Mouse (Mus musculus): ENCODE results near the gene Med16. TPM values are rescaled to one million over a fixed set of nuclear protein-coding genes. Genes with fewer than 3 reads are reported as not detected.

Gene Med16
- polyA plus RNA-seq, 1 experiment from 2014 or later: 70.0 TPM

DNA sequence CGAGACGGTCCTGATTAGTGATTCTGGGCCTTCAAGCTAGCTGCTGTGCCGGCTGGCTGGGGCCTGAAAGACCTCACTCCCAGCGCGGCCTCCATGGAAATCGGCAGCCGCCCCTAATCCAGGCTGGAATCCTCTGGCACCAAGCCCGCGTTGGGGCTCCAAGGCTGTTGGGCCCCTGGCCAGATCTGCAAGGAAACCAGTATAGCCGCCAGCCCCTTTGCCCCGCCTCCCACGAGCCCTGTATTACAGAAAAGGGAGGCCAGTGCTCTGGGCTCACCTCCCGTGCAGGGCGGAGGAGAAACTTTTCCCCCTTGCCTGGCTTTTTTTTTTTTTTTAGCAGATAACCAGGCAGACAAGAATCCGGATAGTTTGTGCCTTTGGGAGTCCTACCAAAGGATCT is 55.3 kb downstream of the Med16 start:
- Histone ChIP-seq H3K4me2 (replicated peaks) (peak overlapping the region; percentile 72), H3K27me3 (no peaks in the 10 kb centered on the region), H3K9ac (peak overlapping the region; percentile 62), H3K4me3 (peak overlapping the region; percentile 98), H3K4me1 (peaks cover 58% of the 10 kb centered on the region), H3K36me3 (peaks cover 17% of the 10 kb centered on the region), H3K27ac (peak overlapping the region; percentile 99), H3K9me3 (replicated peaks) (no peaks in the 10 kb centered on the region)
- WGBS: 0% methylated on average over 15 of the region's 15 CpGs
- ATAC-seq (ENCODE audit: low FRiP score): peak; percentile 32

DNA sequence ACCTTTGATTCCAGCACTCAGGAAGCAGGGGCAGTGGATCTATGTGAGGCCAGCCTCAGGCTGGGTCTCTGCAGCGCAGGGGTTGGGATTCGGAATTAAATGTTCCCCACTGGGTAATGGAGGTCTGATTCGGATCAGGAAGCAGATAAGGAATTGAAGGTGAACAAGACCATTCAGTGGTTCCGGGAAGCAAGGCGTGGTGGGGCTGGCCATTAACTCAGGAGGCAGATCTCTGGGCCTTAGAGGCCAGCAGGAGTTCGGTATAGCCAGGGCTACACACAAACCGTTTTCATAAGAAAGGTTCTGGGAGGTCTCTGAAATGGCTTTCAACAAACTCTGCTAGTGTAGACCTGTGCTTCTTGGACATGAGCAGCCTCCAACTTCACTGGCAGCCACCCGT is 55.9 kb downstream of the Med16 start:
- WGBS: 25% methylated on average over 8 of the region's 8 CpGs
- H3K9me3 ChIP-seq (replicated peaks): no peaks in the 10 kb centered on the region
- peaks cover 52% of the 10 kb centered on the region for H3K4me1 ChIP-seq
- peak overlapping the region; percentile 98 for H3K4me3 ChIP-seq
- ATAC-seq (ENCODE audit: low FRiP score): no peak
- peak overlapping the region; percentile 62 for H3K9ac ChIP-seq
- H3K36me3 ChIP-seq: peaks cover 12% of the 10 kb centered on the region
- no peaks in the 10 kb centered on the region for H3K27me3 ChIP-seq
- peak overlapping the region; percentile 72 for H3K4me2 ChIP-seq (replicated peaks)
- peak overlapping the region; percentile 99 for H3K27ac ChIP-seq

DNA sequence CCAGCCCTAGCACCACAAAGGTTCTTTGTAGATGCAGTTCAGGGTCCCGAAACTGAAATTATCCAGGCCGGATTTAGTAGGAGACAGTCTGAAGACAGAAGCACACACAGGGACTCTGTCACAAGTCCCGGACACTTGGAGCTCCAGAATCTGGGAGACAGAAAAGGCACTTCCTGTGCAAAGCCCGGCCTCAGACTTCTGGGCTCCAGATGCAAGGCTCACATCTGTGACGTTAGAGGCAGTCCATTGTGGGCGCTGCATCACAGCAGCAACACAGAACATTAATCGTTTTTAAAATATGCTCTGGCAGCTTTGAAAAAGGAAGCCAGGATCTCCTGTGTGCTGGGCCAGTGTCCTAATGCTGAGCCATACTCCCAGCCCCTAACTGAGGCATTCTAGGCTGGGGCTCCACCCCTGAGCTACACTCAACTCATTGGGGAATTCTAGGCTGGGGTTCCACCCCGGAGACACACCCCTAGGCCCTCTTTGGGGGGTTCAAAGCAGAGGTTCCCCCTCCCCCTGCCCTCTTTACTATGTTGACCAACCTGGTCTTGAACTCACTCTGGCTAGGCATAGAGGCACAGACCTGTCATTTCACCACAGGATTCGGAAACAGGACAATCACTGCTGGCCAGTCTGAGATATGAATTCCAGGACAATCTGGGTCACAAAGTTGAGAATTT is 56.5 kb downstream of the Med16 start:
- no peak for ATAC-seq (ENCODE audit: low FRiP score)
- H3K27me3 ChIP-seq: no peaks in the 10 kb centered on the region
- H3K9me3 ChIP-seq (replicated peaks): no peaks in the 10 kb centered on the region
- peak overlapping the region; percentile 99 for H3K27ac ChIP-seq
- peak overlapping the region; percentile 62 for H3K9ac ChIP-seq
- H3K4me3 ChIP-seq: peak overlapping the region; percentile 98; the same call in 1 of the 2 replicates
- H3K36me3 ChIP-seq: peaks cover 7% of the 10 kb centered on the region; the same call in 1 of the 2 replicates
- 57% methylated on average over 9 of the region's 9 CpGs for WGBS
- H3K4me2 ChIP-seq (replicated peaks): peak overlapping the region; percentile 72
- H3K4me1 ChIP-seq: peaks cover 46% of the 10 kb centered on the region

- H3K4me2 ChIP-seq (replicated peaks): peak overlapping the region; percentile 72
- H3K27me3 ChIP-seq: no peaks in the 10 kb centered on the region
- H3K27ac ChIP-seq: peak overlapping the region; percentile 99
- H3K9ac ChIP-seq: 0 out of 2 replicates have a peak overlapping the region, but pooled peaks have one; percentile 62
- H3K36me3 ChIP-seq: peaks cover 1% of the 10 kb centered on the region; the same call in 1 of the 2 replicates
- ATAC-seq (ENCODE audit: low FRiP score): no peak
- 83% methylated on average over 3 of the region's 3 CpGs for WGBS
- no peak overlapping the region for H3K4me3 ChIP-seq
- peaks cover 41% of the 10 kb centered on the region for H3K4me1 ChIP-seq
- H3K9me3 ChIP-seq (replicated peaks): no peaks in the 10 kb centered on the region
Measured at GRCm38 (mm10) chr10:79851653-79852052, 57.1 kb downstream of the Med16 start.

- Histone ChIP-seq H3K27me3 (no peaks in the 10 kb centered on the region), H3K27ac (no peak overlapping the region), H3K9ac (peak overlapping the region; percentile 35; the same call in 1 of the 2 replicates), H3K36me3 (no peaks in the 10 kb centered on the region), H3K9me3 (replicated peaks) (no peaks in the 10 kb centered on the region), H3K4me2 (replicated peaks) (no peak overlapping the region), H3K4me1 (peaks cover 28% of the 10 kb centered on the region), H3K4me3 (no peak overlapping the region)
- no peak for ATAC-seq (ENCODE audit: low FRiP score)
- WGBS: 86% methylated on average over 8 of the region's 8 CpGs
Measured at GRCm38 (mm10) chr10:79849941-79850628, 58.6 kb downstream of the Med16 start.

DNA sequence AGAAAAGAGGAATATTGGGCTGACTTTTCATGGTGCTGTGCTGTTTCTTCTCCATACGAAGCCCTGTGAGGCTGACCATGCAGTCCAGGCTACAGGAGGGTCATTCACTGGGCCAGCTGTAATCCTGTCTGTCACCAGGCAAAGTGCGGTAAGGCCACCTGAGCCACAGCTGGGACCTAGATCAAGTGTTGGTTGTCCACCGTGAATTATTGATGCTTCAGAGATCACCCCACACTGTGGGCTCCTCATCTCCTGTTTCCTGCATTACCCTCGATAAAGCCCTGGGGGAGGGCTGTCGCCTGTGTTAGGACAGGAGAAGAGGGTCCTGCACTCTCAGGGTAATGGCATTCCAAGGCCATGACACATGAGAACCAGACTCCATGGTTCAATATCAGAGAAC is 62.2 kb downstream of the Med16 start:
- WGBS: 60% methylated on average over 5 of the region's 5 CpGs
- Histone ChIP-seq H3K4me3 (no peak overlapping the region), H3K4me1 (peaks cover 24% of the 10 kb centered on the region), H3K9me3 (replicated peaks) (no peaks in the 10 kb centered on the region), H3K27ac (no peak overlapping the region), H3K27me3 (no peaks in the 10 kb centered on the region), H3K9ac (no peak overlapping the region), H3K4me2 (replicated peaks) (no peak overlapping the region), H3K36me3 (no peaks in the 10 kb centered on the region)
- ATAC-seq (ENCODE audit: low FRiP score): no peak

Small RNA genes within 50 kb of the gene (microRNA-seq; reads per million reads assigned to microRNA genes)
- gene Mir6910: not detected

Other genes starting within 250 kb of the Med16 start
- gene Madcam1, start 244.4 kb downstream of the Med16 start, polyA plus RNA-seq (2016; fragmentation: Nextera tagmentation; extraction: Ambion mirVana): 2.9 and 3.2 TPM in 2 replicates
- 68.1 and 69.4 TPM in 2 replicates for gene Tpgs1, start 239.6 kb downstream of the Med16 start, polyA plus RNA-seq (2016; fragmentation: Nextera tagmentation; extraction: Ambion mirVana)
- gene Cdc34, start 226.7 kb downstream of the Med16 start, polyA plus RNA-seq (2016; fragmentation: Nextera tagmentation; extraction: Ambion mirVana): 121 and 124 TPM in 2 replicates
- gene Gzmm, start 219.9 kb downstream of the Med16 start, polyA plus RNA-seq (2016; fragmentation: Nextera tagmentation; extraction: Ambion mirVana): 1.2 and 1.3 TPM in 2 replicates
- 658 and 661 TPM in 2 replicates for gene Bsg, start 204.4 kb downstream of the Med16 start, polyA plus RNA-seq (2016; fragmentation: Nextera tagmentation; extraction: Ambion mirVana)
- 0.45 and 0.48 TPM in 2 replicates for gene Hcn2, start 192.3 kb downstream of the Med16 start, polyA plus RNA-seq (2016; fragmentation: Nextera tagmentation; extraction: Ambion mirVana)
- 42.7 and 47.5 TPM in 2 replicates for gene Polrmt, start 162.3 kb downstream of the Med16 start, polyA plus RNA-seq (2016; fragmentation: Nextera tagmentation; extraction: Ambion mirVana)
- gene Fgf22, start 153.8 kb downstream of the Med16 start, polyA plus RNA-seq (2016; fragmentation: Nextera tagmentation; extraction: Ambion mirVana): 0.42 and 0.72 TPM in 2 replicates
- 103 and 108 TPM in 2 replicates for gene Rnf126, start 142.0 kb downstream of the Med16 start, polyA plus RNA-seq (2016; fragmentation: Nextera tagmentation; extraction: Ambion mirVana)
- 2.3 and 2.7 TPM in 2 replicates for gene Fstl3, start 131.7 kb downstream of the Med16 start, polyA plus RNA-seq (2016; fragmentation: Nextera tagmentation; extraction: Ambion mirVana)
- 0.23 and 0.30 TPM in 2 replicates for gene Prss57, start 118.0 kb downstream of the Med16 start, polyA plus RNA-seq (2016; fragmentation: Nextera tagmentation; extraction: Ambion mirVana)
- 189 and 198 TPM in 2 replicates for gene Palm, start 115.4 kb downstream of the Med16 start, polyA plus RNA-seq (2016; fragmentation: Nextera tagmentation; extraction: Ambion mirVana)
- 1.3 and 2.1 TPM in 2 replicates for gene Misp, start 87.9 kb downstream of the Med16 start, polyA plus RNA-seq (2016; fragmentation: Nextera tagmentation; extraction: Ambion mirVana)
- 201 and 211 TPM in 2 replicates for gene Ptbp1, start 54.5 kb downstream of the Med16 start, polyA plus RNA-seq (2016; fragmentation: Nextera tagmentation; extraction: Ambion mirVana)
- gene Prtn3, start 34.4 kb downstream of the Med16 start, polyA plus RNA-seq (2016; fragmentation: Nextera tagmentation; extraction: Ambion mirVana): 11.8 and 14.1 TPM in 2 replicates
- gene Plppr3, start 34.3 kb downstream of the Med16 start, polyA plus RNA-seq (2016; fragmentation: Nextera tagmentation; extraction: Ambion mirVana): 289 and 290 TPM in 2 replicates
- 0.56 TPM in 1 of 2 replicates, not detected in the other for gene Elane, start 22.7 kb downstream of the Med16 start, polyA plus RNA-seq (2016; fragmentation: Nextera tagmentation; extraction: Ambion mirVana)
- not detected in 2 replicates for gene Cfd, start 18.1 kb downstream of the Med16 start, polyA plus RNA-seq (2016; fragmentation: Nextera tagmentation; extraction: Ambion mirVana)
- 25.5 and 54.9 TPM in 2 replicates for gene Gm26602, start 1.9 kb upstream of the Med16 start, polyA plus RNA-seq (2016; fragmentation: Nextera tagmentation; extraction: Ambion mirVana)
- 1.2 and 1.6 TPM in 2 replicates for gene Kiss1r, start 8.0 kb upstream of the Med16 start, polyA plus RNA-seq (2016; fragmentation: Nextera tagmentation; extraction: Ambion mirVana)
- gene R3hdm4, start 12.3 kb upstream of the Med16 start, polyA plus RNA-seq (2016; fragmentation: Nextera tagmentation; extraction: Ambion mirVana): 173 and 184 TPM in 2 replicates
- gene Arid3a, start 18.1 kb upstream of the Med16 start, polyA plus RNA-seq (2016; fragmentation: Nextera tagmentation; extraction: Ambion mirVana): 4.7 and 5.3 TPM in 2 replicates
- 89.4 and 100 TPM in 2 replicates for gene Wdr18, start 51.2 kb upstream of the Med16 start, polyA plus RNA-seq (2016; fragmentation: Nextera tagmentation; extraction: Ambion mirVana)
- gene Grin3b, start 61.8 kb upstream of the Med16 start, polyA plus RNA-seq (2016; fragmentation: Nextera tagmentation; extraction: Ambion mirVana): 0.23 and 0.44 TPM in 2 replicates
- 23.1 and 25.5 TPM in 2 replicates for gene Tmem259, start 75.4 kb upstream of the Med16 start, polyA plus RNA-seq (2016; fragmentation: Nextera tagmentation; extraction: Ambion mirVana)
- 178 and 204 TPM in 2 replicates for gene Cnn2, start 79.7 kb upstream of the Med16 start, polyA plus RNA-seq (2016; fragmentation: Nextera tagmentation; extraction: Ambion mirVana)
- gene Abca7, start 87.6 kb upstream of the Med16 start, polyA plus RNA-seq (2016; fragmentation: Nextera tagmentation; extraction: Ambion mirVana): 6.9 and 7.7 TPM in 2 replicates
- gene Arhgap45, start 107.7 kb upstream of the Med16 start, polyA plus RNA-seq (2016; fragmentation: Nextera tagmentation; extraction: Ambion mirVana): 8.7 and 8.9 TPM in 2 replicates
- gene Polr2e, start 130.9 kb upstream of the Med16 start, polyA plus RNA-seq (2016; fragmentation: Nextera tagmentation; extraction: Ambion mirVana): 163 and 171 TPM in 2 replicates
- 449 and 484 TPM in 2 replicates for gene Gpx4, start 138.2 kb upstream of the Med16 start, polyA plus RNA-seq (2016; fragmentation: Nextera tagmentation; extraction: Ambion mirVana)
- 15.1 TPM in 2 replicates for gene Sbno2, start 196.6 kb upstream of the Med16 start, polyA plus RNA-seq (2016; fragmentation: Nextera tagmentation; extraction: Ambion mirVana)
- 13.1 and 16.1 TPM in 2 replicates for gene Stk11, start 206.9 kb upstream of the Med16 start, polyA plus RNA-seq (2016; fragmentation: Nextera tagmentation; extraction: Ambion mirVana)
- gene Atp5d, start 229.7 kb upstream of the Med16 start, polyA plus RNA-seq (2016; fragmentation: Nextera tagmentation; extraction: Ambion mirVana): 351 and 385 TPM in 2 replicates
- gene Cbarp, start 231.9 kb upstream of the Med16 start, polyA plus RNA-seq (2016; fragmentation: Nextera tagmentation; extraction: Ambion mirVana): 18.4 and 22.3 TPM in 2 replicates
- gene Midn, start 239.3 kb upstream of the Med16 start, polyA plus RNA-seq (2016; fragmentation: Nextera tagmentation; extraction: Ambion mirVana): 42.1 and 54.5 TPM in 2 replicates